Mouse (Mus musculus): ENCODE results near the gene Son. TPM values are rescaled to one million over a fixed set of nuclear protein-coding genes. Genes with fewer than 3 reads are reported as not detected.
A peak's percentile ranks its signal among the peaks of the same experiment; 100 is the strongest.

Son gene
- total RNA-seq (2021), result 297 and 334 TPM in 2 replicates
- long read RNA-seq, partial matches to known transcripts, result 77 of 87 reads
- long read RNA-seq, other reads (novel, unspliced or antisense), result 8 of 87 reads

DNA sequence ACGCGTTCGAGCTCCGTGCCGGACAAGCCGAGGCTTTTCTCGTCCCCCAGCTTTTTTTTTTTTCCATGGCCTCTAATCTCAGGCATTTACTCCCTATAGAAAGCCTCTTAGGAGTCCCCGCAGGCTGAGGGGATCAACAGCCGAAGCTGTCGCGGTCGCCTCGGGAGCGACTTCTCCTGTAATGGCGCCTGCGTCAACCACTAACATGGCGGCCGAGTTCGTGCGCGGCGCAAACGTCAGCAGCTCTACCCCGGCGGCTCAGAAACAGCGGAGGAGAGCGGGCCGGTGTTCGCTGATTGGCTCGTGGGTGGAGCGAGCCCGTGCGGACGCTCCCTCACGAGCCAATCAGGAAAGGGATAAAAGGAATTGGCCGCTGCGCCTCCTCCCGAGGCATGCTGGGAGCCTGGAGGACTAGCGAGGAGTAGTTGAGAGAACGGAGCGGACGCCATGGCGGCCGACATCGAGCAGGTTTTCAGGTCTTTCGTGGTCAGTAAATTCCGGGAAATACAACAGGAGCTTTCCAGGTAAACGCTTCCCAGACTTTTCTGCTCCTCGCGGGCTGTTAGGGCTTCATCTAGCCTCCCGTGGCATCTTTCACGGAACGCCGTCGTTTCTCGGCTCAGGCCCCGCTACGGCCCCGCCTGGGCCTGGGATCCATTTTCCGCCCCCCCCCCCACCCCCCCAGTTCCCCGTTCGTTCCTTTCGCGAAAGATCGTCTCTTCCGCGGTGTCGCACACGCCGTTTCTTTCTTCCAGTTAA lies at the start of gene Son:
TSS of gene Son (plus strand) at position 46 of the 759 bp plus-strand sequence.
- peak; percentile 95 for DNase-seq

DNA sequence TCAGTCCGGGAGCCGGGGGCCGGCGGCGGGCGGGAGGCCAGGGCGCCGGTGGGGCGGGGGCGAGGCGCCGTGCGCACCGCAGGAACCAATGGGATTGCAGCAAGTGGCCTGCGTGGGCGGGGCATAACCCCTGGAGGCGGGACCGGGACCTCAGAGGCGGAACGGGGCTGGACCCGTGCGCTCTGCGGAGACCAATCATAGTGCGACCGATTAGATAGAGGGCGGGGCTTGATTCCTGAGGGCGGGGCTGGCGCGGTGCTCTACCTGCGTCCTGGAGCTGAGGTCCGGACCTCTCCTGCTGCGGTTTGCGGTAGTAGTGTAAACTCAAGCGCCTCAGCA lies 49.7 kb upstream of the Son start, which contains the start of gene Tmem50b:
TSS of gene Tmem50b (minus strand) at position 129 of the 339 bp plus-strand sequence.
- peak; percentile 99 for DNase-seq

DNA sequence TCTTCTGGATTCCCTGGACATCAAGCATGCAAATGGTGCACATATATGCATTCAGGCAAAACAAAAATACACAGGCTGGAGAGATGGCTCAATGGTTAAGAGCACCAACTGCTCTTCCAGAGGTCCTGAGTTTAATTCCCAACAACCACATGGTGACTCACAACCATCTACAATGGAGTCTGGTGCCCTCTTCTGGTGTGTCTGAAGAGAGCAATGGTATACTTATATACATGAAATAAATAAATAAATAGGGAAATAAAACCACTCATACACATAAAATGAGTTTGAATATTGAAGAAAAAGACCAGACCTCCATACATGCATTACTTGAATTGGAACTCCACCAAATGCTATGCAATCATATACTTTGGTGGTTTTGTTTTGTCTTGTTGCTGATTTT lies 48.1 kb upstream of the Son start:
- DNase-seq, result no peak

DNA sequence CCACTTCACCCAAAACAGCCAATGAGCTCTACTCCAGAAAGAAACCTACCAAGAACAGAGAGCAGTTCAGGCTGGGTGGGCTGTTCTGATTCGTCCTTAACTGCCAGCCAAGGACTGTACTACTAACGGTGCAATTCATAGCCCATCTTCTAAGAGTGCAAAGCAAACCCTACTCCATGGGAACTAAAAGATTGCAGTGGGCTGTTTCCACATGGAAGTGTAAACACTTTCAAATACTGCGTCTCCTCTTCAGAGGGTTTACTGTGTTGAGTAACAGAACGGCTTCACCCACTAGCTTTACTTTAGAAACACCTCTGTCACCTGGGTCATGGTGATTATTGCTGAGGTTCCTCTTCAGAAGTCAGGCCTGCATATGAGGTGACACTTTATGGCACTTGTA lies 46.2 kb upstream of the Son start:
- DNase-seq, result no peak

DNA sequence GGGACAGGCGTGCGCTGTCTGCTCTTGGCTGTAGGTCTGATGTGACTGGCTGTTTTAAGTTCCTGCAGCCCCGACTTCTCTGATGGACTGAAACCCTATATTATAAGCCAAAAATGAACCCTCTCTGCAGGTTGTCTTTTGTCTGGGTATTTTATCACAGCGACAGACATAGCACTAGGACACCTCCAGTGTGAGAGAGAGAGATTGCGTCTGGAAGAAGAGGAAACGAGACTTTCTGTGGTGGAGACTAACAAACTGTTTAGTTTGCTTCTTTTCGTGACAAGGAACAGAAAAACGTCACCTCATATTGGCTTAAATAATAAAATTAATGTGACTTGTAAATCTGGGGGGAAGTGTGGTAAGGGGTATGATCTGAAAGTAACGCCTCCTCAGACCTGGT lies 45.6 kb upstream of the Son start:
- DNase-seq, result no peak

DNA sequence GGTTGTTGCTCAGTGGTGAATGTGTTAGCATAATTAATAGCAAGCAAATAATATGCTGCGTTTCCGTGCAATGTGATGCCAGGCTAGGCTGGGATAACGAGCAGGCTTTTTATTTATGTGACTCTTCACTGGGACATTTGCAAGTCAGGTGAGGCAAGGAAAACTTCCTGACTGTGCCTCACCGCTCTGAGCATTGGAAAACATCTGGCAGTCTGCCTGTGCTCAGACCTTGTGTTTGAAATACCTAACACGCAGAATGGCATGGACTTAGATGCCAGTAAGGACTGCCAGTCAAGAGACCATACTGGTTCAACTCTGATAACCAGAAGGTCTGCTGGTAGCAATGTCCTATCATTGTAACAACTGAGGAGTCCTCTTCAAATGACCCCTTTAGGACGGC lies 42.1 kb upstream of the Son start:
- peak; percentile 24 for DNase-seq

DNA sequence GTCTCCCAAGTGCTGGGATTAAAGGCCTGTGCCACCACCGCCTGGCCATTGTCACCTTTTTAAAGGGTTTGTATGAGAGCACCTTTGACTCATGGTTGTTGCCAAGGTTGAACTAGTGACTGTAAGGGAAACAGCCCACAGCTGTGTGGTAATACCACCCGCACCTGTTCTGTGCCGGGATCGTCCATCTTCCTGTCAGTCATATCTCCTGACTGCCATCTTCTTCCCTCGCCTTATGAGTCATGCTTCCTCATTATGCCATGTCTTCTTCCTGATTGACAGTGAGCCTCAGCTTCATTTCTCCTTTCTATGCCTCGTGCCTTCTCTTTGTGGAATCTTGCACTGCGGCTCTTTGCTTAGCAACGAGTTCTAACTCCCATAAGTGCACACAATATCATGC lies 40.3 kb upstream of the Son start:
- DNase-seq, result no peak

DNA sequence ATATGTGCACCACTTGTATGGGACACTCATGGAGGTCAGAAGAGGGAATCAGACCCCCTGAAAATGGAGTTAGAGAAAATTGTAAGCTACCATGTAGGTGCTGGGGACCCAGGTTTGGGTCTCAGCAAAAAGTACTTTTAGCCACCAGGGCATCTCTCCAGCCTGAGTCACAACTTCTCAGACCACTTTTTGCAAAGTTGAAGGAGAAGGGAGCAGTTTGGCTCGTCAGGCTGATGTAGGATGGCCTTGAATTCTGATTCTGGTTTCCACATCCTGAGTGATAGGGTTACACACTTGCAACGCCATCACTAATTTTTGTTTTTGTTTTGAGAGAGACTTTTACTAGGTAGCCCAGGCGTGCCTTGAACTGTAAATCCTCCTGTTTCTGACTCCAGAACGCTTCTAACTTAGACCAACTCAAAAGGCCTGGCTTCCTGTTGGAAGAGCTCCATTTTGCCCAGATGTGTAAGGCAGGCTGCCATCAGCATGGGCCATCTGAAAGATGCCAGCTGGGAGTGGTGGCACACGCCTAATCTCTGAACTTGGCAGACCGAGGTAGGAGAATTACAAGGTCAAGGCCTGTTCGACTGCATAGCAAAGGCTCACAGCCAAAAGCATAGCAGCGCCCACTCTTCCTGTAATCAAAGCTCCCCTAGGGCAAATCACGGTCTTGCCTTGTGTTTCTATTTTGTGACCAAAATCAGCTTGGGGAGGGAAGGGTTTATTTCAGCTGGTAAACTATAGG lies 37.6 kb upstream of the Son start:
- DNase-seq, result peak; percentile 64

DNA sequence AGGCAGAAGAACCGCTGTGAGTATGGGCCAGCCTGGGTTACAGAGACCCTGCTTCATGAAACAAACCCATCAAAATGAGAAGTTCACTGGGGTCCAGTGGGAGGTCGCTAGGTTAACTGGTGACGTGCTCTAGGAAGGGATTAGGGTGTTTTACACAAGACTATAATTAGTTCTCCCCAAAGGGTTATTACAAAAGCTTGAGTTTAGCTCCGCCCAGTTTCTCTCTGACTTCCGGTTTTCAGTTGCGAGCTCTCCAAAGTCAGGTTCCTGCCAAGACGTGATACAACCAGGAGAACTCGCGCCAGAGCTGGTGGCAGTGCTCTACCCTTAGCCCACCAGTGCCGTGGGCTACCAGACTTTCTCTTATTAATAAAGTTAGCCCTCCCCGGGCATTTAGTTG lies 36.1 kb upstream of the Son start:
- DNase-seq, result no peak

DNA sequence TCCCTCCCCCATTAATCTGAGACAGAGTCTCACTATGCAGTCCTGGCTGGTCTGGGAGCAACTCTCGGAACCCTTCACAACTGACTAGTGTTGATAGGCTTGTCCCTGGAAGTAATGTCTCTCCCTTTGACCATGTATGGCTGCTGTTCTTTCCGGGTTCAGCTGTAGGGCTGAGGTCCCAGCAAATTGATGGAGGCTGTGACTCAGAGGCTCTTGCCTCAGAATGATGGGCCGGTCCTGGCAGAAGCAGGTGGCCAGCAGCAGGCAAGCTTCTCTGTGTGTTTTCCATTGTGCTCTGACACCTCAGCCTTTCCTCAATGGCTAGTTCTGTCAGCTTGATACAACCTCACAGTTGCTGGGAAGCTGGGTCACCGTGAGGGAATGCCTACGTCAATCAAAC lies 34.8 kb upstream of the Son start:
- peak; percentile 30 for DNase-seq

DNA sequence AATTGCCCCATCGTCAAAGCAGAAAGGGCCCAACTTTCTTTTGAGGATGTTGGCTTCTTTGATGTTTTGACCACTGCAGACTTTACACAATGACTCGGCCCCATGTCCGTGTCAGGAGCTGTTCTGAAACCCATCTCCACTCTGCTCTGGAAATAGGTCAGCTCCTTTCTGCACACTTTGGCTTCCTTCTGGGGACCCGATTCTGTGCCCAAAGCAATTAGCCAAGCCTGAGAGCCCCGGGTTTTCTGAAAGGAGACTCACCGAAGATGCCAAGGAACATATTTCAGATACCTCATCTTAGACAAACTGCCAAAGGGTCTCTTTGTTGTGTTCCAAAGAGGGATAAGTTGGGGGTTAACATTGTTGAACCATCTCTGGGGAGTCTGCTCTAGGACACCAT lies 32.8 kb upstream of the Son start:
- DNase-seq, result no peak

DNA sequence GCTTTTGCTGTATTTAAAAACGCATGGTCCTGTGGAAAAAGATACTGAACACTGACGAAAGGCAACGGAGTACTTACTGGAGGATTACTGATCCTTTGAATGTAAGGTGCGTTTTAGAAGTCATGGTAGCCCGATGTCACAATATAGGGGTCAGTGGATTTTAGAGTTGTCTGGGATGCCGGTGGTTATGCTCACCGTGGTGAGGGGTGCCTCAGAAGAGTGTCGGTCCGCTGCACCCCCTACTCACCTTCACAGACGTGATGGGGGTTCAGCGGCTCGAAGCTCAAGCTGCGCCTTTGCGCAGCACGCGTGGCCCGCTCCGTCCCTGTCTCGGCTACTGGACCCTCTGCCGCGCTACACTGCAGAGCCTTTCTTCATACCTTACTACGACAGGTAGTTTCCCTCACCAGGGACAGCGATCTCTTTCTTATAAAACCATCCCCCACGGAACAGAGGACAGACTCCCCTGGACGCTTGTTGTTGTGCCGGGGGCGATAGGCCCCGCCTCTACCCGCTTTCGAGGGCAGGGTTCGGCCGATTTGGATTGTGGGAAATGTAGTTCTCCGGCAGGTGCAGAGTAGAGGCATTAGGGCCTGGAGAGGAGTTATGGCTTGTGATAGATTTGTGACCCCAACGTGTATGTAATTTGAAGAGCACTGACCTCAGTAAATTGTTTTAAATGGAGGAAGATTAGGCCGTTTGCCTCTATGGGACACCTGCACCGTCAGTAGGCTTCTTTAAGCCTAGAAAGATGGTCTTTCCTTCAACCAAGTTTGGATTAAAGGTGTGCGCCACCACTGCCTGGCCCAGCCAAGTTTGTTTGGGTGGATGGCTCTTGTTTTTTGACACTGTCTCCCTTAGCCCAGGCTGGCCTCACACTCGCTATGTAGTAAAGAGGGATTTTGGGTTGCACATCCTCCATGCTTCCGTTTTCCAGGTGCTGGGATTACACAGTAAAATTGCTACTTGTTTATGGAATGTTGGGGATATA lies 28.5 kb upstream of the Son start, which contains the start of gene Dnajc28:
TSS of gene Dnajc28 (minus strand) at position 516 of the 991 bp plus-strand sequence.
- peak; percentile 76 for DNase-seq

DNA sequence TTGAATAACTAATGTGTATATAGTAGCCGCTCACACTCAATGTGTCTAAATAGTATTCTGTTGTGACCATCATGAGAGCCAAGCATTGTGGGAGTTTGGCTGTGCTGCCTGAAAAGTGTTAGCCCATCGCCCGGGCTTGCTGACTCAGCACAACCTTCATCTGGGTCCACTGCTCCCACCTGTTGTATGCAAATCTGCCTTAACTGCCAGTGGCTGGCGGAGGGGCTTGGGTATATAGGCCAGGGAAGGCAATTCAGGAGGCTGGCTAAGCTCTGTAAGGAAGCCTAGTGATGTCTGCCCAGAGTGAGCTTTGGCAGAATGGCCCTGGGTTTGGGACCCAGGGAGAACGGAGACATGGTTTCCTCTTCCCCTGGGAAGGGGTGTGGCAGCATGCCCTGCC lies 27.1 kb upstream of the Son start:
- no peak for DNase-seq

DNA sequence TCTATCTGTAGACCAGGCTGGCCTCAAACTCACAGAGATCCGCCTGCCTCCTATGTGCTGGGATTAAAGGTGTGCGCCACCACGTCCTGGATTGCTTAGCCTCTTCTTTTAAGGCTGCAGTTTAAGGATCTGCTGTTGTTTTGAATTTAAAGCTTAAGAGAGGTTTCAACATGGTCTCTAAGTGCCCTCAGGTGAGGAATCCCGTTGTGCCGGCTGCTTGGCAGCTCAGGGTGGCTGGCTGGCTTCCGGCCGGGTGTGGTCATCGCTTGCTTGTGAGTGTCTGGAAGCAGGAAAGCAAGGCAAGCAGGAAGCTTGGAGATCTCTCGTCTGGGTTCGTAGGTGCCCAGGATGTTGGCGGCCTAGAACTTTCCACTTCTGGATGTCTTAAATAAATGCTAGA lies 26.3 kb upstream of the Son start:
- DNase-seq, result no peak

DNA sequence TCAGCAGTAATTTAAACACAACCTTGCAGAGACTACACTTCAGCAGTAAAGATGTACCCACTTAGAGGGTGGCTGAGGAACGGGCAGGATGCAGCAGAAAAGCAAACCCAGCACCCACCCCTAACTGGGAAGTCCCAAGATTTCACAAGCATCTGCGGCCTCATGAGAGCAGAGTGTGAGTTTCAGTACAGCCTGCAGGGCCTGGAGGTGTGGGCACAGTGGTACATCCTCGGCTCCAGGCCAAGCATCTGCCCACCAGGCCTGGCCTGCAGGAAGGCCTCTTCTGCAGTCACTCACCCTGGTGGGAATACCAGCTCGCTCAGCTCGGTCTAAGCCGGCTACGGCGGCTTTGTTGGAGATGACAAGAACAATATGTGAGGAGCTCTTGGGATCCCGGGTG lies 24.2 kb upstream of the Son start:
- no peak for DNase-seq

DNA sequence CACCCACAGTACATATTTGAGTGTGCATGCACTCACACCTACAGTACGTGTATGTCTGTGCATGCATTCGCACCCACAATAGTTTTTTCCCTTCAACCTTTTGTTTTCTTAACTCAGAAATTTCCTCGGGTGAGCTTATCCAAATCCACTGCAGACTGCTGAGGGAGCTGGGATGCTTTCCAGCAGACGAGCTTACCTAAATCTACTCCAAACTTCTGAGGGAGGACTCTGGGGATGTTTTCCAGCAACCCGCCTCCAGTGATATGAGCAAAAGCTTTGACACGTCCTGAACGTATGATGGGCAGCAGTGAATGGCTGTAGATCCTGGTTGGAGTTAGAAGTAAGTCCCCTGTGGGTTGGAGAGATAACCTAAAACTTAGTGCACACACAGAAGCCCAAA lies 19.5 kb upstream of the Son start:
- no peak for DNase-seq

DNA sequence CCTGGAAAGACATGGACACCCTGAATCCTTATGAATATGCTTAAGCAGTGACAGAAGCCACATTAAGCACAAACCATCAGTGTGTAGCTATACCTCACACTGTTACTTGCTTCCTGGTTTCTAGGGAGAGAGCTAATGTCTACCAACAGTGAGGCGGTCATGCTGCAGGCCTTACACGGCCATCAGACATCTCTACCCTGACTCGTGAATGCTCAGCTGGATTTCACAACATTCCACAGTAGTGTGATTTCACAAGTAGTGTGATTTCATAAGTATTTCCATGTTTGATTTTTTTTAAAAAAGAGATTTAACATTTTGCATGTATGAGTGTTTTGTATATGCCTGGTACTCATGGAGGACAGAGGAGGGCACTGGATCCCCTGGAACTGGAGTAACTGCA lies 18.6 kb upstream of the Son start:
- no peak for DNase-seq

DNA sequence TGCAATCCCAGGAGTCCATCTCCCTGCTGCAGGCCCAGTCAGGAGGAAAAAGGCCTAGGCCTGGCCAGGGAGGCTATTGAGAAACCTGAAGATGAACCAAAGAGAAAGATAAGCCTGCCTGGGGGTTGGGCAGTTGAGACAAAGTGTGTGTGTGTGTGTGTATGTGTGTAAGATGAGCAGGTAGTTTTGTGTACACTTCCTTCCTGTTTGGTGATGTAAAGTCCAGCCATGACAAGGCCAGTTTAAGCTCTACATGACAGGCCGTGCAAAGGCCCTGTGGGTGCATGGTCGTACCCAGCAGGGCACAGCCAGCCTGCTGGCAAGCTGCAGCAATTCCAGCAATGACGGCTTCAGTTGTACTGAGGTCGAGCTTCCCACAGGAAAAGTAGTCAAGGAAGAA lies 17.6 kb upstream of the Son start:
- no peak for DNase-seq

DNA sequence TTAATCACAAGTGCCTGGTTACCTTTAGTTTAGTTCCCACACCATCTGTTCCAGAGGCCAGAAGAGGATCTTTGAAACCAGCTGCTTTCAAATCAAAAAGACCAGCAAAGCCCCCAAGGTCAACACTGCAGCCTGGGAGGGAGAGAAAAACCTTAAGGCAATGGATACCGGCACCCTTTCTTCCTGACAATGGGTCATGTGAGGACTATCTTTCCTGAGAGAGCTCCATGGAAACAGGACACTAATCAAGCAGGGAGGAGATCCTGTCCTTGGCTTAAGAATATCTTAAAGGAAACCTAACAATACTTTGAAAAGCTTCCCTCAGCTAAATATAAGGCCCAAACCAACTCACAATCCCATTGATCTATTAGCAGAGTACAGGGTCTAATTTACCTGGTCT lies 16.7 kb upstream of the Son start:
- DNase-seq, result no peak

DNA sequence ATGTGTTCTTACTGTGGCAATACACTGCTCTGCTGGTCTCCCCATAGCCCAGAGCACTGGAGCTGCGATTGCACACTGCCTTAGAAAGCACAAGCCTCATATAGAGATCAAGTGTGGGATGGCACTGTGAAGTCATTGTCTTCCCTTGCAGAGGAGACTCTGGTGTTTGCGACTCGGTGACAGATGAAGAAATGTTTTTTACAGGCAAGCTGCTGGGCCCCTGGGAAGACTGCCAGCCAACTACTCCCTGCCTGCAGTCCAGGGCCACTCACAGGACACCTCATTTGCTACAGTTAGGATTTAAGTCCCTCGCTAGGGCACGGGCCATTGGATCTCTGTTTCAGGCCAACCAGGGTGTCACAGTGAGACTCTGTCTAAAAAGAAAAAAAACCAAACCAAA lies 14.9 kb upstream of the Son start:
- peak; percentile 78 for DNase-seq

DNA sequence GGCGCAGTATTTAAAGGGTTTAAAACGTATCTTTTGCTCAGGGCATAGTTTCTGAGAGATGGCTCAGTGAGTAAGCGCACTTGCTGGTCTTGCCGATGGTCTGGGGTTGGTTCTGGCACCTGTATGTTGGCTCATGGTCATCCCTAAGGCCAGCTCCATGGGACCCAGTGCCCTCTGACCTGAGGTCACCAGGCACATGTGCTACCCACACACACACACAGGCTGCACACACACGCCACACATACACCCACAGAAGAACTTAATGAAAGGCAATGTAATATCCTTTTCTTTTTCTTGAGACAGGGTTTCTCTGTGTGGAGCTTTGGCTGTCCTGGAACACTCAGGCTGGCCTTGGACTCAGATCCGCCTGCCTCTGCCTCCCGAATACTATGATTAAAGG lies 14.4 kb upstream of the Son start:
- no peak for DNase-seq

DNA sequence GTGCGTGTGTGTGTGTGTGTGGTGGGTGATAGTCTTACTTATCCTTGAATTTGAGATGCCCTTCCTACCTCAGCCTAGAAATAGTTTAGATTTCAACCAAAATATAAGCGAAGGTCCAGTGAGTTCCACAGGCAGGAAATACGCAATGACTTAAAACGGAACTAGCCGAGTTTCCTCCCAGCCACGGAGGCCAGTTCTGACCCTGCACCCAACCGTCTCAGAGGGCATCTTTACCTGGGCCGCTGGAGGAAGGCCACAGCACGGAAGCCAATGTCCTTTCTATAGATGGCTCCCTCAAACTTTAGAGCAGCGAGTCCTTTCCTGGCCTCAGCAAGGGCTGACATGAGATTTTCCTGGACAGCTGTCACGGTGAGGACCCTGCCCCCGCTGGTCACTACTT lies 13.7 kb upstream of the Son start:
- no peak for DNase-seq

DNA sequence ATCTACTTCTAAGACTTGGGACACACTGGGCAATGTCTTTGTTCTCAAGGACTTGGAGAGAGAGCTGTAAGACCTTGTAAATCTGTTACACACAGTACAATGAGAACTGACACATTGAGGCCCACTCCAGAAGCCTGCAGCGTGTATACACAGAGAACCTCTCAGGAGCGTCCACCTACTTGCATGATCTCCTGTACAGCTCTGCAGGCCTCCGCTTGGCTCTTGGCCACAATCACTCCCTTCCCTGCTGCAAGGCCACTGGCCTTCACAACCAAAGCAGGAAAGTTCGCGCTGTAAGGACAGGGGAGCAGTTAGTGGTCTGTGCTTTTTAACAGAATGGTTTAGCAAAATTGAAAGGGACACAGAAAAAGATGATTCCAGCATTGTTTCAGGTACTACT lies 8.1 kb upstream of the Son start:
- DNase-seq, result peak; percentile 66
